Mouse (Mus musculus): ENCODE measurements at regions not wholly inside any gene's neighbourhood (a gene's known extent, or its start where the extent isn't known, plus 50 kb on each side); places are given as distances from the start of the nearest gene placed in this dataset.

DNA sequence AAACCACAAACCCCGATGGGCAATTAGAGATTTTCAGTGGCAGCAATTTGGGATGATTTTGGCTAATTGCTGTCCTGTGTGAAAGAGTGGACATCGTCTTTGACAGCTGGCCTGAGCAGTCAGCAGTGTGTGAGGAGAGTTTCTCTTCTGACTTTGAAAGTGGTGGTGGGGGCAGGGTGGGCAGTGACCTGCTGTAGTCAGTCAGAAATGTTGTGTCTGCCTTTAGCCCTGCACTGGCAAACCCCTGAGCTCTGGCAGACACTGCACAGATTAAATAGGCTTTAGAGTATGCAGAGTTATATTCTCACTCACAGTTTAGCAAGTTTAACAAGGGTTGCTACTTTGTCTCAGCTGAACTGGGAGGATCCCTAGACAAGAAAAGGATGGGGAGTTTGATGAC lies 1404.7 kb upstream of the A1bg start:
- no peak for TF ChIP-seq GATA4 (IDR thresholded peaks at IDR 0.05; ENCODE audit: insufficient replicate concordance, low read length)

DNA sequence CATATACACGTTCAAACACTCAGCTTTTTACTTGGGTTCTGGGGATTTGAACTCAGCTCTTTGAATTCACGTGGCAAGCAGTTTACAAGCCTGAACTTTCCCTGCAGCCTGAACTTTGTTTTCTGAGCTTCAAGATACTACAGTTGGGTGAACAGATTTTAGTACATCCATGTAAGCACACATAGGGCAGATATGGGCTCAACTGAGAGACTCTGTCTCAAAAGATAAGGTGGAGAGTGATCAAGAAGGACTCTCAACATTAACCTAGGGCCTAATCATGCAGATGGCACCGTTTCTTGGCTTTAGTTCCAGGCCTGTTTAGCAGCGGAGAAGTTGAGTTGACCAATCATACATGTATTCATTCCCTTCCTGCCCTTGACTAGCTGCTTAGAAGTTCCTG lies 1403.7 kb upstream of the A1bg start:
- no peak for TF ChIP-seq GATA4 (IDR thresholded peaks at IDR 0.05; ENCODE audit: insufficient replicate concordance, low read length)

DNA sequence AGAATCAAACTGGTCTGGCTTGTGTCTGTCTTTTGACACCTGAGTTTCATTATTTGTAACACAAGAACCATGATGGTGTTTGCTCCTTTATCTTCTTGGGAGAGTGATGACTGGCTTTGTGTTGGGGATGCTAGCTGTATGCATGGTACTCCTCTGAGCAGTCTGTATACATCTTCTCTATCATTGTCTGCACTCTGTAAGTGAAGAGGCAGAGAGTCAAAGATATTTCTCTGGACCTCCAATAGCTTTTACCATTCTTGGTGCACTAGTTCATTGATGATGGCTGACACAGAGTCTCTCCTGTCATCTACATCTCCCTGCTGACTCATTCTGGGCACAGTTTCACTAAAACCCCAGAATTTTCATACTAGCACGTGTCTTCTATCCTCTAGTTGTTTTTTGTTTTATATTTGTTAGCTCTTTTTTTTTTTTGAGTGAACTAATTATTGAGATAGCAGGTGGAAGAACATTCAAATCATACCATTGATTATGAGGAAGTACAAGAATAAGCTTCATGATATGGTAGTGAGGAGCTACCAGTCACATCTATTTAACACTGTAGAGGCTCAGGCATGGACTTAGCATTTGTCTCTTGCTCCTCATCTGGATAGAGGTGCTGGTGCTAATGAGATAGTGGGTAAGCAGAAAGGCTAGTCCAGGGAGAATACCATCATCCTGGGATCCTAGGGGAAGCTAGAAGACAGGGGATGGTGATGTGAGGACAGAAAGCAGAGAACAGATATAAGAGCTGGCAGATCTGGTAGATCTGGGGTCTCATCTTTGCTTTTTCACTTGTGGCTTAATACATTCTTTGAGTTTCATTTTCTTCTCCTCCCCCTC lies 1402.9 kb upstream of the A1bg start:
- no peak for TF ChIP-seq GATA4 (IDR thresholded peaks at IDR 0.05; ENCODE audit: insufficient replicate concordance, low read length)

DNA sequence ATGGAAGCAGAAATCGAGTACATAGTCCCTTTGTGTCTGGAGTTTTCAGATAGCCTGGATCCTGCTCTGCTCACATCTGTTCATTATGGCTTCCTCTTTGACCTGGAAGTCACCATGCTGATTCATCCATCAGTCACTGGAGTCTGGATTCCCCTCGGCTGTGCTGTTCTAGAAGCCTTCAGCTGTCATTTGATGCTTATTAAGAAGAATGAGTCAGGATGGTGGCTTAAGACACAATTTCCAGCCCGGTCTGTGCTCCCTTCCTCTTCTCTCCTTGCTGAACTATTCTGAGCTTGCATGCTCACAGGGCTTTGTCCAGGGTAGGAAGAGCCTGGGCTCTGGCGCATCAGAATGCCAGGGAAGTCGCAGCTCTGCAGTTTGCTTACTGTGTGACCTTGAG lies 1398.2 kb upstream of the A1bg start:
- TF ChIP-seq GATA4 (IDR thresholded peaks at IDR 0.05; ENCODE audit: insufficient replicate concordance, low read length), result no peak

DNA sequence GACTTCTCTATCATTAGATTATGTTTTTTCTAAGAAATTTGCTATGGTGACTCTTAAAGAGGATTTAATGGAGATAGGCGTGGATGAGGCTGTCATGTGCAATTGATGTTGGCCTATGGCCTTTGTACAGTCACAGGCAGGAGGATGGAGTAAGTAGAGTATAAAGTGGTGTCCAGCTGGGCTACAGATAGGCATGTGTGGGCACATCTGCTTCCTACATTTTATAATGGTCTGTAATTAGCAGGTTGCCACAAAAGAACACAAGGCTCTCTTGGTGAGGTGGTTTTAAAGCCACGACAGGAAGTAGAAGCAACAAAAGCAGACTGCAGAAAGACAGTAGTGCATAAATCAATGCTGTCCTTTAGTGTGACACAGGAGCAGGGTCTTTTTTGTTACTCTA lies 1391.6 kb upstream of the A1bg start:
- TF ChIP-seq GATA4 (IDR thresholded peaks at IDR 0.05; ENCODE audit: insufficient replicate concordance, low read length), result no peak

DNA sequence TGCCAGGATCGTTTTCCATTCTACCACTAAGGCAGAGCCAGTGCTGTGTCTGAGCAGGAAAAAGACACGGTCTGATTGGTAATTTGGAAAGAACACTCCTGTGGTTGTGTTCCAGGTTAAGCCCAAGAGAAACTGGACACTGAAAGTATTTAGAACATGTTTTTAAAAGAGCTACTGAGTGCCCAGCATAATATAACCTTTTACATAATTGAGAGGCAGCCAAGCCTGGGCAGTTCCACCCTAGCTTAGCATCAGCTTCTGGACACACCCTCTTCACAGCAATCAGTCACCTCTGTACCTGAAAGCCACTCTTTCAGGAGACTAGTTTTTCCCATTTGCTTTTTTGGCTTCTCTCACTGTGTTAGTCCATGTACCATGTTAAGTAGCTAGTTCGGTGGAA lies 1379.4 kb upstream of the A1bg start:
- no peak for TF ChIP-seq GATA4 (IDR thresholded peaks at IDR 0.05; ENCODE audit: insufficient replicate concordance, low read length)

DNA sequence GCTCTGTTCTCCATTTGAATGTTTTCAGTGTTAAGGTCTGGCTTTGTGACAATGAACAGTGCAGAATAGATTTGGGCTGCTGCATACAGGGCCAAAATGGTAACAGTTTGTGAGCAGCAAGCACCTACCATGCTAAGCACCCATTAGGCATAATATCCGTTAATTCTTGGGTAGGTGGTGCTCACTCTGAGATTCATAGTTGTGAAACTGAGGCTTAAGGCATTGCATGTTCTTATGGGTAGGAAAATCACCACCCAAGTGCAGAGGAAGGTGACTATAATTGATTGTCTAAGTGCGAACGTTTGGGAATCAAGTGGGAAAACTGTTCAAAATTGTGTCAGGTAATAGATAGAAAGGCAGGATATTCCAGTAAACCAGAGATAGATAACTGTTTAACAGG lies 1378.8 kb upstream of the A1bg start:
- no peak for TF ChIP-seq GATA4 (IDR thresholded peaks at IDR 0.05; ENCODE audit: insufficient replicate concordance, low read length)

DNA sequence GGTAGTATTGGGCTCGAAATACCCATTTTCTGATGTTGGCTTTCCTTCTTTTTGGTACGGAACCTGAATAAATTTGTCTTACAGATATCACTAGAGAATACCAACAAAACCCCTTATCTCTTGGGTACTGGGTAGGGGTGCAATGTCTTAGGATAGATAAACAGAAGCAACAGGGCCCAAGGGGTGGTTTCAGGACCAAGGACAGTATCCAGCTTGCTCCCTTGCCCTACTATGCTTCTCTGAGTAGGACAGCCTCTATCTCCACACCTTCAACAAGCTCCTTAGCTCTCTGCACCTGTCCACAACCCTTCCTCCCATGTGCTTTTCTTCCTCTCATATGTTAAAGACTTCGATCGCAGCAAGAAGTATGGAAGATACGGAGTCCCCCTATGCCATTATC lies 1374.3 kb upstream of the A1bg start:
- TF ChIP-seq GATA4 (IDR thresholded peaks at IDR 0.05; ENCODE audit: insufficient replicate concordance, low read length), result no peak

DNA sequence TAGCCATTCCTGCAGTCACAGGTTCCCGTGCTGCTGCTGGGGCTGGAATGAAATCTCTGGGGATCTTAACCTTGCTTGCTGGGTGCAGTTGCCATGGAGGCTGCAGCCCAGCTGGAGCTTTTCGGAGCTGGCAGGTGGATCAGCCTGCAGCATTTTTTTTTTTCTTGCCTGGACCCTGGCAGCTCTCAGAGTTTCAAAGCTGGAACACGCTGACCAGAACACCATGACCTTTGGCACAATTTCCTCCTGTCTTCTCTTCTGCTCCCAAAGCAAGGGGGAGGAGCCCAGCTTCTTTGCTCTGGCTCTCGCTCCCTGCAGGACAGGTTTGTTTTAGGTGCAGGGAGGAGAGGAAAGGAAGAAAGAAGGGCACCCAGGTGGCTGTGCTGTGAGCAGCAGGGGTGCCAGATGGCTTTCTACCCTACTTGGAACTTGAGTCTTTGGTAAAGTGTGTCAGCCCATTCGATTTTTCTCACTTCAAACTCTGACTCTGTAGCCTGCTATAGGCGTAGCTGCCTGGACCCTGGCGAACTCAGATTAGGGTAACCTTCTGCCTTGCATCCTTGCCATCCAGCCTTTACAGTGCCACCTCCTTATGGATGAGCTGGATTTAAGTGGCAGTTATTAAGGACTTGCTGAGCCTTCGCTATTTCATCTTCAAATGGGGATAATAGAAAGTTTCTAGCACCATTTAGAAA lies 1372.6 kb upstream of the A1bg start:
- no peak for TF ChIP-seq GATA4 (IDR thresholded peaks at IDR 0.05; ENCODE audit: insufficient replicate concordance, low read length)

DNA sequence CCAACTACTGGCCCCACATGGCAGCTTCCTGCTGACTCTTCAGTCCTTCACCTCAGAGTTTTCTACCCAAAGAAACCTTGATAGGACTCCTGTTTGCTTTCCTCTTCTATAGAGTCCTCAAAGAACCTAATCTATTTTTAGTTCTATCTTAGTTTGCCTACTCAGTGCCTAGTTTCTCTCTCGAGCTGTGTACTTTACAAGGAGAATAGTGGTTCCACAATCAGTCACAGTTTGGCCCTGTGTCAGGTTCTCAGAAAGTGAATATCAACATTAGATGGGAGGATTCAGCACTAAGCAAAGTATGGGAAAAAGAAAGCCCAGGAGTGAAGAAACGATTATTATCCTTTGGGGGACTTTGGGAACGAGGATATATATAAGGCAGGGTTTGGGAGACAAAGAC lies 1372.0 kb upstream of the A1bg start:
- TF ChIP-seq GATA4 (IDR thresholded peaks at IDR 0.05; ENCODE audit: insufficient replicate concordance, low read length), result no peak

DNA sequence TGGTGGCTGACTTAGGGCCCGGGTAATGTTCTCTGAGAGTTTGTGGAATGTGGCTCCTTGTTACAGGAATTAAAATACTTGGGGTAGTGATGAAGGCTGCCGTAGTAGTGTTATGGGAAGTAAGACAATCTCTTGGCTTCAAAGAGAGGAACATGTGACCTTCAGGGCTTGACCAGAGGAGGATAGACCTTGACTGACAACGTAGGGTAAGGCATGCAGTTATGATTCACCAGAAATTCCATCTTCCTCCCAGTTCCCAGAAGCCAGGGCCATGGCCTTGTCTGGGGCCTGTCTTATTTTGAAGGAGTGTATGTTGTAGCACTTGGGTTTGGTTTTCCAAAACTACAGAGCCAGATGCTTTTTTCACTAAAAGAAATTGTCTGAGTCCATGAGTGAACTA lies 1370.1 kb upstream of the A1bg start:
- no peak for TF ChIP-seq GATA4 (IDR thresholded peaks at IDR 0.05; ENCODE audit: insufficient replicate concordance, low read length)

DNA sequence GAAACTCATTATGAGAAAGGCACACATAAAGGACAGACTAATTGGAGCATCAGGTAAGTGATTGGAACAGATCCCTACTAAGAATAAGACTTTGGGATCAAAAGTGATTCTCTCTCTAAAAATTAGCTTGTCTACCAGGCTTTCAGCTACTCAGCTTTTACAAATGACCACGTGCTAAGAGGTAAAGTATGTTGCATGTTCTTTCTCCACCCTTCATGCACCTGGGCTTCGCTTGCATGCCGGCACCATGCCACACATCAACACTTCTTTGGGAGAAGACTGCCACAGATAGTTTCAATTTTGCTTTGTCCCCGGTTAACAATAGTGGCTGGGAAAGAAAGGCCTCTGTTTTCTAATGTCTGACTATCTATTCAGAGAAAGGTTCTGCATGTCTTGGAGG lies 1367.9 kb upstream of the A1bg start:
- no peak for TF ChIP-seq GATA4 (IDR thresholded peaks at IDR 0.05; ENCODE audit: insufficient replicate concordance, low read length)

DNA sequence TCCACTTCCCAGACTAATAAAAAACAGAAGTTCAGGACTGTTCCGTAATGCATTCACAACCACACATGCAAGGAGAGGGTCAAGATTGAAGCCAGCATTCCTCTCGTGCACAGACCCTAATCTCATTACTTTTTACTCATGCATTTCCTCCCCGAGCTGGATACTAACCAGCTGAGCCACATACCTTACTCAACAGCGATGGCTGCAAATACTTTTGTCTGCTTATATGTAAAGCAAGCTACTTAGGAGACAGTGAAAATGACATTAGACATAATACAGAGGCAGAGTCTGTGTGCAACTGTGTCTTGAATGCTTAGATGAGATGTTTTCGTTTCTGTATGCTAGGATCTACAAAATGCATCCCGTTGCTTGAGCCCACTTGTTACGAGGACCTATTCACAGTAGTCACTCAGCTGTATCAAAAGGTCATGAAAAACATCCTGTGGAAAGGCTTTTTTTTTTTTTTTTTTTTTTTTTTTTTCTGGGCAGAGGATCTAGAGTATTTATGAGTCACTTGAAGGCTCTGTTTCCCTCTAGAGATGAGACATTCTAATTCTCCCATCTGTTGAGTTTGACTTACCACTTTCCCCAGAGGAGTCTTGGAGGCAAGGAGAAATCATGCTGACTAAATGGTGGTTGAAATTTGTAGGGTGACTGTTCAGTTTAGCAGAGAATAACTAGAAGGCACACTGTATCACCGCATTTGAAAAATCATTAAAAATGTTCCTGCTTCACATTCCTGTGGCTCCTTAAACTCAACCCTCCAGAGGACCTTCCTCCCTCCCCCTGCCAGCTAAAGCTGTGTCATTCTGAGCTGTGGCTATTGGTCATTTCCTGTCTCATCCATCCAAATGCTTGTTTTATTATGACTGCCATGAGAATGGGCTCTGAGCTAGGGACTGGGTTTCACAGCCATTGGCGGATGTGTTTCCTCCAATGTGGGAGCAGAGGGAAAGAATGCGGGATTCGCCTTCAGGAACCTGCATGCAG lies 1364.1 kb upstream of the A1bg start:
- TF ChIP-seq GATA4 (IDR thresholded peaks at IDR 0.05; ENCODE audit: insufficient replicate concordance, low read length), result no peak

DNA sequence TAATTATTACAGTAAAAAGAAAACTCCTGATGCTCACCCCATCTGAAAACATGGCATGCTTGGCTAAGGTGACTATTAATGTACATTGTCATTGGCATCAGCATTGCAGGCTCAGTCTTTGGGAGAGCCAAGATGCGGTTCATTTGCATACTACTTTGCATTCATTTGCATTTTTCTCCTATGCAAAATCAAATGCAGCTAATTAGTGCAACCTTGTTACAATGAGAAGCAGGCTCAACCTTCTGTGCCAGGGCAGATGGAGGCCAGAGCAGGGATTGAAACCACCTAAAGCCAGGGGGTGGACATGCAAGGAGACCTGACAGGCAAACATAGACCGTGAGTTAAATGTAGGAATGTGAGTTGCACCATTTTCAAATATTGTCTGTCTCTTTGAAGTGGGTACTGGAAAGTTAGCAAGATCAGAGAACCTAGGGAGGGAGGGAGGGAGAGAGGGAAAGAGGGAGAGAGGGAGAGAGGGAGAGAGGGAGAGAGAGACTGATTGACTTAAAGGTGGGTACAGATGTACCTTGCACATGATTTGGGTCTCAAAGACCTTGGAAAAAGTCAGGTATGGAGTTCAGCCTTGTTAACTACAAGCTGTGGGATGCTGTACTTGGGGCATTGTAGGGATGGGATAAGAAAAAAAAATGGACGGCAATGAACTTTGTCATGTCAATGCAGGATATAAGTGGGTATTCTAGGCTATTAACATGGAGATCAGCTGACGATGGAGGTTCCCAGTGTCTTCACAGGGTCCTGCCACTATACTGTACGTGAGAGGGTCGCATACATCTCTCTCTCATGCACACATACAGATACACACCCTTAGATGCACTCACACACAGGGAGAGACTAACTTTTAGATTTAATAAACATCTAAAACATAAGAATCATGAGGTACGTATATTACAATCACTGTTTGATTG lies 1362.1 kb upstream of the A1bg start:
- TF ChIP-seq GATA4 (IDR thresholded peaks at IDR 0.05; ENCODE audit: insufficient replicate concordance, low read length), result no peak
